8 mouse cellular contexts compared by ENCODE assay signal in the genomic region with DNA sequence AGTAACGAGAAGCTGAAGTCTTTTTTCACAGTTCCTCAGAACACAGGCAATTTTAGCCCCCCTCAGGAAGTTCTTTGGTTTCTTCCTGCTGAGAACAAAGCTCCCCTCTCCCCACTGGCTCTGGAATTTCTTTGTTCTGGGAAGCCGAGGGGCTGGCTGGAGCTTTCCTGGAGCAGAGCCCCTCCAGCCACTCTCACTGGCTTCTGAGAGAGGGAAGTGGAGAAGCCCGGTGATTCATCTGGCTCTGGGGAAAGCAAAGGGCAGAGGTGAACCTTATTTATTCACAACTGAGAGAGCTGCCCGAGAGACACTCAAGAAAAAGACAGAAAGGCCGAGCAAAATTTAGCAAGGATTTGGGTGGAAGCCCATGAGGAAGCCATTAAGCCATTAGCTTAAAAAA.
A peak's percentile ranks its signal among the peaks of the same experiment; 100 is the strongest.
DNase-seq lines count a peak whose midpoint lies in the region; ATAC-seq and TF ChIP-seq lines count a peak whose summit lies in the region.

No protein-coding gene starts in this region.

- H3K9ac ChIP-seq in forebrain, postnatal 0 days, result peak overlapping the region; percentile 51
- H3K9ac ChIP-seq in intestine, embryonic 14.5 days (ENCODE audit: low read length), result peak overlapping the region; percentile 39
- peak overlapping the region; percentile 43; the same call in 1 of the 2 replicates for H3K9ac ChIP-seq in lung, embryonic 14.5 days
- H3K9ac ChIP-seq in stomach, embryonic 14.5 days (replicated peaks; ENCODE audit: low read depth, low read length), result no peak overlapping the region

- no peaks in the 10 kb centered on the region for H3K36me3 ChIP-seq in forebrain, postnatal 0 days (ENCODE audit: insufficient read depth)
- no peaks in the 10 kb centered on the region for H3K36me3 ChIP-seq in intestine, embryonic 14.5 days (ENCODE audit: control insufficient read depth, insufficient read depth, low read length)
- no peaks in the 10 kb centered on the region for H3K36me3 ChIP-seq in lung, embryonic 14.5 days (ENCODE audit: insufficient read depth)
- H3K36me3 ChIP-seq in stomach, embryonic 14.5 days (ENCODE audit: control insufficient read depth, insufficient read depth, low read length), result no peaks in the 10 kb centered on the region

- no peaks in the 10 kb centered on the region for H3K9me3 ChIP-seq in forebrain, postnatal 0 days (ENCODE audit: low read length)
- no peaks in the 10 kb centered on the region for H3K9me3 ChIP-seq in intestine, embryonic 14.5 days (ENCODE audit: control insufficient read depth, low read length)
- no peaks in the 10 kb centered on the region for H3K9me3 ChIP-seq in lung, embryonic 14.5 days (ENCODE audit: low read depth, low read length)
- H3K9me3 ChIP-seq in stomach, embryonic 14.5 days (ENCODE audit: control insufficient read depth, low read depth, low read length), result no peaks in the 10 kb centered on the region

- peaks cover 7% of the 10 kb centered on the region; the same call in 1 of the 2 replicates for H3K4me1 ChIP-seq in forebrain, postnatal 0 days (ENCODE audit: insufficient read depth)
- H3K4me1 ChIP-seq in intestine, embryonic 14.5 days (replicated peaks; ENCODE audit: control insufficient read depth, insufficient read depth, low read length), result peaks cover 12% of the 10 kb centered on the region; the same call in 1 of the 2 replicates
- H3K4me1 ChIP-seq in lung, embryonic 14.5 days (ENCODE audit: insufficient read depth), result no peaks in the 10 kb centered on the region
- no peaks in the 10 kb centered on the region for H3K4me1 ChIP-seq in stomach, embryonic 14.5 days (ENCODE audit: control insufficient read depth, insufficient read depth, low read length)

- TF ChIP-seq CTCF in forebrain, postnatal 0 days (IDR thresholded peaks at IDR 0.05; ENCODE audit: low read depth), result no peak
- no peak for TF ChIP-seq CTCF in lung, embryonic 14.5 days (IDR thresholded peaks at IDR 0.05; ENCODE audit: low read depth)

- WGBS in forebrain, postnatal 0 days, result 7% methylated on average over 5 of the region's 5 CpGs
- 1% methylated on average over 5 of the region's 5 CpGs for WGBS in intestine, embryonic 14.5 days
- whole genome bisulfite sequencing in lung, embryonic 14.5 days, result 6% methylated on average over 5 of the region's 5 CpGs
- 5% methylated on average over 5 of the region's 5 CpGs for WGBS in stomach, embryonic 14.5 days

- no peak; the same call in 1 of the 2 replicates for ATAC-seq in forebrain, postnatal 0 days
- ATAC-seq in intestine, embryonic 14.5 days (replicated peaks; ENCODE audit: low FRiP score, low TSS enrichment, low read depth), result no peak; the same call in 1 of the 2 replicates
- peak; percentile 35; the same call in 1 of the 2 replicates for ATAC-seq in lung, embryonic 14.5 days (ENCODE audit: insufficient read depth)
- peak; percentile 28; the same call in 1 of the 2 replicates for ATAC-seq in stomach, embryonic 14.5 days (ENCODE audit: insufficient number of reproducible peaks, insufficient read depth, low FRiP score, low read depth)

- H3K27ac ChIP-seq in forebrain, postnatal 0 days (ENCODE audit: low read depth, low read length), result peak overlapping the region; percentile 92
- H3K27ac ChIP-seq in intestine, embryonic 14.5 days (ENCODE audit: low read depth), result peak overlapping the region; percentile 88
- H3K27ac ChIP-seq in lung, embryonic 14.5 days (ENCODE audit: low read depth), result peak overlapping the region; percentile 93
- H3K27ac ChIP-seq in stomach, embryonic 14.5 days (ENCODE audit: low read length), result peak overlapping the region; percentile 86

- H3K4me3 ChIP-seq in forebrain, postnatal 0 days (ENCODE audit: low read depth, low read length), result no peak overlapping the region
- no peak overlapping the region for H3K4me3 ChIP-seq in intestine, embryonic 14.5 days (ENCODE audit: low read depth, low read length)
- H3K4me3 ChIP-seq in lung, embryonic 14.5 days (ENCODE audit: low read depth, low read length), result no peak overlapping the region
- no peak overlapping the region for H3K4me3 ChIP-seq in stomach, embryonic 14.5 days (ENCODE audit: low read depth, low read length)

- H3K4me2 ChIP-seq in forebrain, postnatal 0 days (ENCODE audit: low read depth), result peak overlapping the region; percentile 61
- peak overlapping the region; percentile 35 for H3K4me2 ChIP-seq in intestine, embryonic 14.5 days (ENCODE audit: low read length)
- H3K4me2 ChIP-seq in lung, embryonic 14.5 days, result peak overlapping the region; percentile 62
- no peak overlapping the region for H3K4me2 ChIP-seq in stomach, embryonic 14.5 days (replicated peaks; ENCODE audit: low read depth, low read length)

- DNase-seq in adrenal gland, adult (ENCODE audit: inconsistent age in 2 of 2, low spot score in 1 of 2), result peak; percentile 31 to 64
- no peak for DNase-seq in adrenal gland, adult 18-20 months (ENCODE audit: low spot score in 2 of 2)
- DNase-seq in adipocyte (ENCODE audit: low spot score), result peak; percentile 91
- peak; percentile 73 for DNase-seq in forebrain, postnatal 0 days
- peak; percentile 66 for DNase-seq in intestine, embryonic 14.5 days (ENCODE audit: low spot score)
- DNase-seq in lung, embryonic 14.5 days, result peak; percentile 81
- no peak for DNase-seq in urinary bladder, adult 18-20 months (ENCODE audit: low spot score in 2 of 2)

- no peaks in the 10 kb centered on the region for H3K27me3 ChIP-seq in forebrain, postnatal 0 days (ENCODE audit: insufficient read depth, low read length)
- H3K27me3 ChIP-seq in intestine, embryonic 14.5 days (replicated peaks; ENCODE audit: control insufficient read depth, insufficient read depth, low read length), result 0 out of 2 replicates have a peak, but pooled peaks cover 3% of the 10 kb centered on the region
- H3K27me3 ChIP-seq in lung, embryonic 14.5 days (ENCODE audit: insufficient read depth, low read length), result no peaks in the 10 kb centered on the region; the same call in 1 of the 2 replicates
- no peaks in the 10 kb centered on the region for H3K27me3 ChIP-seq in stomach, embryonic 14.5 days (ENCODE audit: control insufficient read depth, insufficient read depth, low read length)

Comparison
In these comparisons a context has a peak if more than half of its experiments do, and no peak if none do; other contexts are left out.
1. DNase-seq: peak in adrenal gland, adult (2 of 2), adipocyte (single experiment), forebrain, postnatal 0 days (single experiment), intestine, embryonic 14.5 days (single experiment) and lung, embryonic 14.5 days (single experiment); none in adrenal gland, adult 18-20 months (0 of 2) and urinary bladder, adult 18-20 months (0 of 2).
2. ATAC-seq: peak in lung, embryonic 14.5 days (single experiment) and stomach, embryonic 14.5 days (single experiment); none in forebrain, postnatal 0 days (single experiment) and intestine, embryonic 14.5 days (single experiment).
3. Peak in every context shown above with its lines, with median percentiles within 50 percentile points of each other: H3K27ac ChIP-seq.